Mouse (Mus musculus): Measurements from ENCODE around the gene Atf7ip2. TPM values are rescaled to one million over a fixed set of nuclear protein-coding genes. Genes with fewer than 3 reads are reported as not detected.

The Atf7ip2 gene
- polyA plus RNA-seq, 1 experiment from 2014 or later: 1.7 TPM

- 56% methylated on average over 12 of the region's 12 CpGs for WGBS
- DNase-seq (ENCODE audit: low spot score): peak; percentile 87
These were observed 87.9 kb downstream of the Atf7ip2 start for GRCm38 (mm10) chr16:10280286-10280951.

GRCm38 (mm10) chr16:10281890-10282289, 89.4 kb downstream of the Atf7ip2 start:
- Histone ChIP-seq H3K4me3 (ENCODE audit: low read depth, low read length) (no peak overlapping the region), H3K4me1 (replicated peaks; ENCODE audit: control insufficient read depth, insufficient read depth, low read length) (no peaks in the 10 kb centered on the region), H3K9ac (ENCODE audit: low read depth, low read length) (no peak overlapping the region), H3K27ac (ENCODE audit: low read depth, low read length) (no peak overlapping the region), H3K9me3 (ENCODE audit: control insufficient read depth, low read length) (no peaks in the 10 kb centered on the region), H3K27me3 (ENCODE audit: control insufficient read depth, insufficient read depth, low read length) (no peaks in the 10 kb centered on the region), H3K4me2 (replicated peaks; ENCODE audit: low read depth, low read length) (no peak overlapping the region), H3K36me3 (ENCODE audit: control insufficient read depth, insufficient read depth, low read length) (no peaks in the 10 kb centered on the region)
- 78% methylated on average over 3 of the region's 3 CpGs for WGBS
- DNase-seq (ENCODE audit: low spot score): no peak
- ATAC-seq (ENCODE audit: low FRiP score): no peak

More at GRCm38 (mm10) chr16:10280286-10280951, 87.9 kb downstream of the Atf7ip2 start:
- H3K9me3 ChIP-seq (ENCODE audit: control insufficient read depth, low read length): no peaks in the 10 kb centered on the region
- 0 out of 2 replicates have a peak, but pooled peaks have one; percentile 14 for ATAC-seq (ENCODE audit: low FRiP score)
- no peaks in the 10 kb centered on the region for H3K27me3 ChIP-seq (ENCODE audit: control insufficient read depth, insufficient read depth, low read length)
- no peaks in the 10 kb centered on the region for H3K4me1 ChIP-seq (replicated peaks; ENCODE audit: control insufficient read depth, insufficient read depth, low read length)
- H3K9ac ChIP-seq (ENCODE audit: low read depth, low read length): no peak overlapping the region
- no peak overlapping the region for H3K4me3 ChIP-seq (ENCODE audit: low read depth, low read length)
- no peak overlapping the region for H3K27ac ChIP-seq (ENCODE audit: low read depth, low read length)
- H3K36me3 ChIP-seq (ENCODE audit: control insufficient read depth, insufficient read depth, low read length): no peaks in the 10 kb centered on the region
- H3K4me2 ChIP-seq (replicated peaks; ENCODE audit: low read depth, low read length): no peak overlapping the region

- no peaks in the 10 kb centered on the region for H3K9me3 ChIP-seq (ENCODE audit: control insufficient read depth, low read length)
- H3K4me2 ChIP-seq (replicated peaks; ENCODE audit: low read depth, low read length): no peak overlapping the region
- ATAC-seq (ENCODE audit: low FRiP score) (no peak), DNase-seq (ENCODE audit: low spot score) (no peak)
- no peak overlapping the region for H3K9ac ChIP-seq (ENCODE audit: low read depth, low read length)
- H3K27ac ChIP-seq (ENCODE audit: low read depth, low read length): no peak overlapping the region
- H3K4me1 ChIP-seq (replicated peaks; ENCODE audit: control insufficient read depth, insufficient read depth, low read length): no peaks in the 10 kb centered on the region
- WGBS: 83% methylated on average over 9 of the region's 9 CpGs
- H3K27me3 ChIP-seq (ENCODE audit: control insufficient read depth, insufficient read depth, low read length): no peaks in the 10 kb centered on the region
- no peak overlapping the region for H3K4me3 ChIP-seq (ENCODE audit: low read depth, low read length)
- no peaks in the 10 kb centered on the region for H3K36me3 ChIP-seq (ENCODE audit: control insufficient read depth, insufficient read depth, low read length)
These were observed 94.2 kb downstream of the Atf7ip2 start for GRCm38 (mm10) chr16:10286513-10287268.

- H3K36me3 ChIP-seq (ENCODE audit: control insufficient read depth, insufficient read depth, low read length): no peaks in the 10 kb centered on the region
- ATAC-seq (ENCODE audit: low FRiP score) (no peak), DNase-seq (ENCODE audit: low spot score) (no peak)
- H3K27ac ChIP-seq (ENCODE audit: low read depth, low read length): no peak overlapping the region
- no peak overlapping the region for H3K4me3 ChIP-seq (ENCODE audit: low read depth, low read length)
- H3K27me3 ChIP-seq (ENCODE audit: control insufficient read depth, insufficient read depth, low read length): no peaks in the 10 kb centered on the region
- no peaks in the 10 kb centered on the region for H3K9me3 ChIP-seq (ENCODE audit: control insufficient read depth, low read length)
- H3K9ac ChIP-seq (ENCODE audit: low read depth, low read length): no peak overlapping the region
- H3K4me2 ChIP-seq (replicated peaks; ENCODE audit: low read depth, low read length): no peak overlapping the region
- WGBS: 89% methylated on average over 6 of the region's 6 CpGs
- H3K4me1 ChIP-seq (replicated peaks; ENCODE audit: control insufficient read depth, insufficient read depth, low read length): no peaks in the 10 kb centered on the region
These were observed 95.6 kb downstream of the Atf7ip2 start for GRCm38 (mm10) chr16:10288115-10288514.

- Histone ChIP-seq H3K9ac (ENCODE audit: low read depth, low read length) (no peak overlapping the region), H3K4me2 (replicated peaks; ENCODE audit: low read depth, low read length) (no peak overlapping the region), H3K27ac (ENCODE audit: low read depth, low read length) (no peak overlapping the region), H3K4me3 (ENCODE audit: low read depth, low read length) (no peak overlapping the region), H3K36me3 (ENCODE audit: control insufficient read depth, insufficient read depth, low read length) (no peaks in the 10 kb centered on the region), H3K4me1 (replicated peaks; ENCODE audit: control insufficient read depth, insufficient read depth, low read length) (no peaks in the 10 kb centered on the region), H3K27me3 (ENCODE audit: control insufficient read depth, insufficient read depth, low read length) (no peaks in the 10 kb centered on the region), H3K9me3 (ENCODE audit: control insufficient read depth, low read length) (no peaks in the 10 kb centered on the region)
- no peak for DNase-seq (ENCODE audit: low spot score)
- ATAC-seq (ENCODE audit: low FRiP score): no peak
- 91% methylated on average over 10 of the region's 10 CpGs for WGBS
These were observed 105.5 kb downstream of the Atf7ip2 start for GRCm38 (mm10) chr16:10297696-10298644.

- H3K4me2 ChIP-seq (replicated peaks; ENCODE audit: low read depth, low read length): no peak overlapping the region
- H3K4me3 ChIP-seq (ENCODE audit: low read depth, low read length): no peak overlapping the region
- H3K9ac ChIP-seq (ENCODE audit: low read depth, low read length): no peak overlapping the region
- no peak overlapping the region for H3K27ac ChIP-seq (ENCODE audit: low read depth, low read length)
- no peaks in the 10 kb centered on the region for H3K27me3 ChIP-seq (ENCODE audit: control insufficient read depth, insufficient read depth, low read length)
- H3K4me1 ChIP-seq (replicated peaks; ENCODE audit: control insufficient read depth, insufficient read depth, low read length): no peaks in the 10 kb centered on the region
- WGBS: 39% methylated on average over 8 of the region's 8 CpGs
- no peaks in the 10 kb centered on the region for H3K9me3 ChIP-seq (ENCODE audit: control insufficient read depth, low read length)
- H3K36me3 ChIP-seq (ENCODE audit: control insufficient read depth, insufficient read depth, low read length): no peaks in the 10 kb centered on the region
- ATAC-seq (ENCODE audit: low FRiP score) (no peak), DNase-seq (ENCODE audit: low spot score) (no peak)
These were observed 107.1 kb downstream of the Atf7ip2 start for GRCm38 (mm10) chr16:10299637-10300036.

- H3K27ac ChIP-seq (ENCODE audit: low read depth, low read length): no peak overlapping the region
- no peaks in the 10 kb centered on the region for H3K9me3 ChIP-seq (ENCODE audit: control insufficient read depth, low read length)
- H3K4me3 ChIP-seq (ENCODE audit: low read depth, low read length): no peak overlapping the region
- WGBS: 75% methylated on average over 3 of the region's 3 CpGs
- ATAC-seq (ENCODE audit: low FRiP score) (no peak), DNase-seq (ENCODE audit: low spot score) (no peak)
- no peaks in the 10 kb centered on the region for H3K27me3 ChIP-seq (ENCODE audit: control insufficient read depth, insufficient read depth, low read length)
- no peaks in the 10 kb centered on the region for H3K36me3 ChIP-seq (ENCODE audit: control insufficient read depth, insufficient read depth, low read length)
- no peaks in the 10 kb centered on the region for H3K4me1 ChIP-seq (replicated peaks; ENCODE audit: control insufficient read depth, insufficient read depth, low read length)
- no peak overlapping the region for H3K9ac ChIP-seq (ENCODE audit: low read depth, low read length)
- no peak overlapping the region for H3K4me2 ChIP-seq (replicated peaks; ENCODE audit: low read depth, low read length)
These were observed 108.0 kb downstream of the Atf7ip2 start for GRCm38 (mm10) chr16:10300231-10301186.
